Mouse (Mus musculus): ENCODE data around the gene Ints3. TPM values are rescaled to one million over a fixed set of nuclear protein-coding genes. Genes with fewer than 3 reads are reported as not detected.

Gene Ints3
- 22.9 and 23.6 TPM in 2 replicates for polyA plus RNA-seq (2012; rRNA removed)

DNA sequence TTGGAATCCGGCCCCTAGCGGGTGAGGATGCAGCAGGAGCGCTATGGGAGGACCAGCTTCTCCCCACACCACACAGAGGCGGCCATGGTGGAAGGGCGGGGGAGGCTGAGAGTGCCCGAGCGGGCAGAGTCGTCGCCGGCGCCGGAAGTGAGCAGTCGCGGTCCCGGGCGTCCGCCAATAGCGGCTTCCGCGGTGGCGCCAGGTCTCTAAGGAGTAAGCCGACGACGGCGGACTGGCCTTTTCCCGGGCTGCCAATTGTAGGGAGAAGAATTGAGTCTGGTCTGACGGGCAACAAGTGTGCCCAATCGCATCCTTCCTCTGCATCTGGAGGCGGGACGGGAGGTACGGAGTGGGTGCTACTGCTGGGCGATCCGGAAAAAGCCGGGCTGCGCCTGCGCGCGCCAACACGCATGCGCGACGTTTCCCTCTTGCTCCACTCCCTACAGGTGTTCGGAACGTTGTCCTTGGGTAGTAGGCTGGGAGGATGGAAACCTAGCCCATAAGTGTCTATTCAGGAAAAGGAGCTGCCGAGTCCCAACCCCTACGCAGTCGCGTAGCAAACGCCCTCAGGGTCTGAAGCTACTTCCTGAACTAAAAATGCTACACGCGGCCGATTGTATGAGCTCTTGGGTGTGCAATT, at the start of gene Ints3:
Gene Ints3, minus strand, starts transcription at position 242 of the 640 bp plus-strand sequence.
- DNase-seq: peak; percentile 100
- Histone ChIP-seq H3K4me1 (ENCODE audit: control insufficient read depth, insufficient read depth, low read length) (peaks cover 20% of the 10 kb centered on the region), H3K27me3 (replicated peaks; ENCODE audit: control insufficient read depth, insufficient read depth, low read length) (no peaks in the 10 kb centered on the region), H3K4me3 (ENCODE audit: insufficient read depth, low read depth, low read length) (peak within 1 kb of the TSS; percentile 74), H3K27ac (ENCODE audit: insufficient read depth, low read depth, low read length) (peak within 1 kb of the TSS; percentile 90), H3K36me3 (ENCODE audit: control insufficient read depth, insufficient read depth, low read length) (no peaks in the 10 kb centered on the region)
- under 1% methylated on average over 52 of the region's 52 CpGs for WGBS
- TF ChIP-seq CTCF (conservative IDR thresholded peaks at IDR 0.05; ENCODE audit: insufficient read depth, insufficient read length, low read depth, low read length) (no peak), POLR2A (IDR thresholded peaks at IDR 0.05; ENCODE audit: low read depth, low read length) (peak; percentile 89)

DNA sequence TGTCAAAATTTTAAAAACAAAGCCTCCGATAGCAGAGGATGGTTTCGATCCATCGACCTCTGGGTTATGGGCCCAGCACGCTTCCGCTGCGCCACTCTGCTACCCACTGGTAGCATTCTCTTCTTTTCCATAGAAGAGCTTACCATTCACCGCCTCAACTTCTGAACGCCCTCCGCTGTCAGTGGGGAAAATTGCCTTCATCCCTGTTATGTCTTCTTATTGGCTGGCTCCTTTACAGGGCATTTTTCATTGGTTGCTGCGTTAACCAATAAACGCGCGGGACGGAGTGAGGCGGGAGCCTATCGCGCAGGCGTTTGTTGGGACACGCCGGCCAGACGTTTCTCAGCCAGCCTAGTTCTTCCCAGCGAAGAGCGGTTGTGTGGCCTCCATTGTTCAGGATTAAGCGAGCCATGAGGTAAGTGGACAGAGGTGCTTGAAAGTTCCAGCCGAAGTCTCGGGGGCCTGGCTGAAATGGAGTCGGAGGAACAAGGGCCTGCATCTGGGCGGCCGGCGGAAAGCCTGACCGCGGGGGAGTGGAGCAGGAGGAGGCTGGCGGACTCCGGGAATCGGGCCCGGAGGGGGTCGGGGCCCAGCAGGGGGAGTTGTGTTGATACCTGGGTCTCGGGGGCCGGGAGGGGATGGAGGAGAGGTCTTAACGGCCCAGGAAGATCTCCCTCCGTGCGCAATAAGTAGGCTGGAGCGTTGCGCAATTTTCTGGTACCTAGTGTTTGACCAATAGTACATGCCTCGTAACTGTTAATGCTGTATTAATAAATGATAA, 42.6 kb upstream of the Ints3 start, which contains the start of gene Ilf2:
Gene Ilf2, plus strand, starts transcription at position 296 of the 781 bp plus-strand sequence.
- peak; percentile 98 for DNase-seq
- H3K36me3 ChIP-seq (ENCODE audit: control insufficient read depth, insufficient read depth, low read length): peaks cover 2% of the 10 kb centered on the region; the same call in 1 of the 2 replicates
- WGBS: 1% methylated on average over 45 of the region's 45 CpGs
- peak within 1 kb of the TSS; percentile 75 for H3K4me3 ChIP-seq (ENCODE audit: insufficient read depth, low read depth, low read length)
- H3K4me1 ChIP-seq (ENCODE audit: control insufficient read depth, insufficient read depth, low read length): peaks cover 4% of the 10 kb centered on the region; the same call in 1 of the 2 replicates
- no peaks in the 10 kb centered on the region for H3K27me3 ChIP-seq (replicated peaks; ENCODE audit: control insufficient read depth, insufficient read depth, low read length)
- peak within 1 kb of the TSS; percentile 76 for H3K27ac ChIP-seq (ENCODE audit: insufficient read depth, low read depth, low read length)
- TF ChIP-seq CTCF (conservative IDR thresholded peaks at IDR 0.05; ENCODE audit: insufficient read depth, insufficient read length, low read depth, low read length): peak; percentile 45
- peak; percentile 46 for TF ChIP-seq POLR2A (IDR thresholded peaks at IDR 0.05; ENCODE audit: low read depth, low read length)

DNA sequence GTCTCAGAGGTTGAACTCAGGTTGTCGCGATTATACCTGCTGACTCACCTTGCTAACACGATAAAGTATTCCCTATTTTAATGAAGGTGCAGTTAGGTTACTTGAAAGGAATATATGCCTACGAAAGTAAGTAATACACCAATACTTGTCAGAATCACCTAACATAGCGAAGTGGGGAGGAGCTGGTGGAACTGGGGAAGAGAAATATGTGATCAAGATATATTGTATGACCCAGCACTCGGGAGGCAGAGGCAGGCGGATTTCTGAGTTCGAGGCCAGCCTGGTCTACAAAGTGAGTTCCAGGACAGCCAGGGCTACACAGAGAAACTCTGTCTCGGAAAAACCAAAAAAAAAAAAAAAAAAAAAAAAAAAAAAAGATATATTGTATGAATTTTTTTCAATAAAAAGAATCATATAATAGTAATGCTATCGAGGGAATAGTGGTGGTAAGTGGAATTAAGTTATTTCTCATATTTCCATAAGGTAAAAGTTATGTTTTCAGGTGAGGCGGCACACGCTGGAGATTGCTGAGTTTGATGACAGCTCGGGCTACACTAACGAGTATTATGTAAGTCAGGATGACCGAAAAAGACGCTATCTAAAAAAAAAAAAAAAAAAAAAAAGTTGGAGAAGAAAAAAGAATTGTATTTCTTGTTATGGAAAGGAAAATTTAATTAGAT, 41.9 kb upstream of the Ints3 start:
- H3K27me3 ChIP-seq (replicated peaks; ENCODE audit: control insufficient read depth, insufficient read depth, low read length): no peaks in the 10 kb centered on the region
- no peak for DNase-seq
- peaks cover 4% of the 10 kb centered on the region; the same call in 1 of the 2 replicates for H3K4me1 ChIP-seq (ENCODE audit: control insufficient read depth, insufficient read depth, low read length)
- no peak overlapping the region for H3K27ac ChIP-seq (ENCODE audit: insufficient read depth, low read depth, low read length)
- no peaks in the 10 kb centered on the region for H3K36me3 ChIP-seq (ENCODE audit: control insufficient read depth, insufficient read depth, low read length)
- no peak overlapping the region for H3K4me3 ChIP-seq (ENCODE audit: insufficient read depth, low read depth, low read length)
- TF ChIP-seq POLR2A (IDR thresholded peaks at IDR 0.05; ENCODE audit: low read depth, low read length): no peak
- no peak for TF ChIP-seq CTCF (conservative IDR thresholded peaks at IDR 0.05; ENCODE audit: insufficient read depth, insufficient read length, low read depth, low read length)
- 38% methylated on average over 16 of the region's 16 CpGs for WGBS

DNA sequence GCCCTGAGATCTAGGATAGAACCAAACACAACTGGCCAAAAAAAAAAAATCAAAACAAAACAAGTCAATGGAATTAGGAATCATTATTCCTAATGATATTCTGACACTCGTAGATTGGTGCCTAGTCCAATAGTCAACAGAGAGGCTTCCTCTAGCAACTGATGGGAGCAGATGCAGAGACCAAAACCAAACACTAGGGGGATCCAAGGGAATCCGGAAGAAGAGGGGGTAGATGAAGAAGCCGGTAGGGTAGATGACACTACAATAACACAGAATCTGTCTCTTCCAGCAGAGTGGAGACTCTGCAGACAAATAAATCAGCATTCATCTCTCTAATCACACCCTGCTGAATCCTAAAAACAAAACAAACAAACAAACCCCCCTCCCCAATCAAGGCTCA, 38.8 kb upstream of the Ints3 start:
- TF ChIP-seq CTCF (conservative IDR thresholded peaks at IDR 0.05; ENCODE audit: insufficient read depth, insufficient read length, low read depth, low read length) (peak; percentile 44), POLR2A (IDR thresholded peaks at IDR 0.05; ENCODE audit: low read depth, low read length) (no peak)
- H3K36me3 ChIP-seq (ENCODE audit: control insufficient read depth, insufficient read depth, low read length): no peaks in the 10 kb centered on the region
- WGBS: 12% methylated on average over 3 of the region's 3 CpGs
- H3K4me3 ChIP-seq (ENCODE audit: insufficient read depth, low read depth, low read length): no peak overlapping the region
- H3K4me1 ChIP-seq (ENCODE audit: control insufficient read depth, insufficient read depth, low read length): peaks cover 4% of the 10 kb centered on the region; the same call in 1 of the 2 replicates
- H3K27me3 ChIP-seq (replicated peaks; ENCODE audit: control insufficient read depth, insufficient read depth, low read length): no peaks in the 10 kb centered on the region
- peak; percentile 72 for DNase-seq
- H3K27ac ChIP-seq (ENCODE audit: insufficient read depth, low read depth, low read length): no peak overlapping the region

DNA sequence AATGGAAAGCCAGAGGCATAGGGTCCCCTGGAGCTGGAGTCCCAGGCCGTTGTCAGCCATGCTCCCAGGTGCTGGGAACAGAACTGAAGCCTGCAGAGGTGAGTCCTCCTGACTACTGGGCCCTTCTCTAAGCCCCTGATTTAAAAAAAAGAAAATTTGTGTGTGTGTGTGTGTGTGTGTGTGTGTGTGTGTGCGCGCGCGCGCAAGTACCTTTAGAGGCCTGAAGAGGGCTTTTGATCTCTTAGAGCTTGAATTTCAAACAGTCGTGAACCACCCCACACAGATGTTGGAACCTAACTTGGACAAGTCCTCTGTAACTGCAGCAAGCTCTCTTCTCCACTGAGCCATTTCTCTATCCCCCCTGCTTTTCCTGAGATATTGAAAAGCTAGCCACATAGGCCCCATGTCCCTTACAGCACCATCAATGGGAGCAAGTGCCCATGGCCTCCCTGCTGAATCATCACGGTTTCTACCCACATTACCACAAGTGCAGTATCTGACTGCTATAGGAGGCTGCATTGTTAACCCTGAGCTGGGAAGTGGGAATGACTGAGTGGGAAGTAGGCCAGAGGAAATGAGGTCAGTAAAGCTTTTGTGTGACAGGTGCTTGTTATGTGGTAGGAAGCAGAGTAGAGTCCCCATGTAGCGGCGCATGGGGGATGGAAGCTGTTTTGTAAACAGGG, 34.3 kb upstream of the Ints3 start:
- DNase-seq: no peak
- Histone ChIP-seq H3K4me1 (ENCODE audit: control insufficient read depth, insufficient read depth, low read length) (no peaks in the 10 kb centered on the region), H3K27ac (ENCODE audit: insufficient read depth, low read depth, low read length) (no peak overlapping the region), H3K4me3 (ENCODE audit: insufficient read depth, low read depth, low read length) (no peak overlapping the region), H3K36me3 (ENCODE audit: control insufficient read depth, insufficient read depth, low read length) (no peaks in the 10 kb centered on the region), H3K27me3 (replicated peaks; ENCODE audit: control insufficient read depth, insufficient read depth, low read length) (no peaks in the 10 kb centered on the region)
- 96% methylated on average over 10 of the region's 10 CpGs for WGBS
- TF ChIP-seq POLR2A (IDR thresholded peaks at IDR 0.05; ENCODE audit: low read depth, low read length) (no peak), CTCF (conservative IDR thresholded peaks at IDR 0.05; ENCODE audit: insufficient read depth, insufficient read length, low read depth, low read length) (no peak)

DNA sequence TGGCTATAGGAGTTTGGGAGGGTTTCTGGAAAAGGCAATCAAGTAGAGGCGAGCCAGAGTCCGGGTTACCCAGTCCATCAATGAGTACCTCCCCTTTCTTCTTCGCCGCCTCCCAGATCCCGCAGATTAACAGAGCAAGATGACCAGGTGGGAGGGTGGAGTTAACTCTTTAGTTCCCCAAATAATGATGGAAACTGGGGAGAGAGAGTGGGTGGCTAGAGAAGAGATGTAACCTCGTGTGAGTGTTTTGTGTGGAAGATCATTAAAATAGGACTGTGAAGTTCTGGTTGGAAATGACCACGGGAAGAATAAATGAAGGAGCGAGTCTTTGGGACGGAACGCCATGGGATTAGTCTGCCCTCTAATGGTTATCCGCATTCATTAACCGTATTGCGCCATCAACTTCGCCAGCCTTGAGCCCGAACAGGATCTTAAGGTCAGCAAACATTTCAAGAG, 32.9 kb upstream of the Ints3 start:
- Histone ChIP-seq H3K27me3 (replicated peaks; ENCODE audit: control insufficient read depth, insufficient read depth, low read length) (no peaks in the 10 kb centered on the region), H3K4me1 (ENCODE audit: control insufficient read depth, insufficient read depth, low read length) (no peaks in the 10 kb centered on the region), H3K27ac (ENCODE audit: insufficient read depth, low read depth, low read length) (no peak overlapping the region; the same call in 1 of the 2 replicates), H3K36me3 (ENCODE audit: control insufficient read depth, insufficient read depth, low read length) (no peaks in the 10 kb centered on the region), H3K4me3 (ENCODE audit: insufficient read depth, low read depth, low read length) (peak overlapping the region; percentile 57)
- peak; percentile 86 for DNase-seq
- TF ChIP-seq CTCF (conservative IDR thresholded peaks at IDR 0.05; ENCODE audit: insufficient read depth, insufficient read length, low read depth, low read length) (peak; percentile 94), POLR2A (IDR thresholded peaks at IDR 0.05; ENCODE audit: low read depth, low read length) (no peak)
- WGBS: 0% methylated on average over 15 of the region's 15 CpGs

All from kidney, adult 2 months (tissue).